20 mouse cellular contexts compared by ENCODE assay signal in genomic region chr16:38017958-38018376, GRCm38 (mm10).
A peak's percentile ranks its signal among the peaks of the same experiment; 100 is the strongest.
DNase-seq lines count a peak whose midpoint lies in the region; ATAC-seq and TF ChIP-seq lines count a peak whose summit lies in the region.
"Had no signal": no experiment of that assay in that cellular context is flagged by ENCODE, and none has a peak within 500 bp of the region (broad histone marks: within the 10 kb centered on the region; RNA-seq: fewer than 3 reads in every experiment).

No protein-coding gene starts in this region.

- ATAC-seq in activated CD4-positive, CD25-positive, alpha-beta regulatory T cell, adult 4 months: no peak
- ATAC-seq: inflammation-experienced regulatory T-cells, adult 6 months had no signal

- TF ChIP-seq CTCF in brain, embryonic 14.5 days (IDR thresholded peaks at IDR 0.05; ENCODE audit: borderline replicate concordance, extremely low read depth, insufficient read depth, insufficient read length): no peak

- H3K4me1 ChIP-seq in heart, embryonic 10.5 days: 0 out of 2 replicates have a peak, but pooled peaks cover 1% of the 10 kb centered on the region
- H3K4me1 ChIP-seq: embryonic facial prominence, embryonic 12.5 days; neural tube, embryonic 12.5 days had no signal

- intact Hi-C loops in heart, postnatal 14 days (cut with DNase I): no loop called here

- H3K27me3 ChIP-seq in heart, embryonic 10.5 days (ENCODE audit: insufficient read depth, poor library complexity, severe bottlenecking): no peaks in the 10 kb centered on the region
- H3K27me3 ChIP-seq: embryonic facial prominence, embryonic 12.5 days; lung, embryonic 15.5 days; neural tube, embryonic 12.5 days had no signal

- peak; percentile 65 for DNase-seq in heart, embryonic 10.5 days (ENCODE audit: low spot score)
- DNase-seq in heart, postnatal 14 days: no peak
- DNase-seq in 3134 (ENCODE audit: extremely low read depth, insufficient read length, low spot score): peak; percentile 23
- DNase-seq in brain, embryonic 14.5 days (ENCODE audit: low read depth): peak; percentile 19
- DNase-seq in mesoderm, embryonic 11.5 days (ENCODE audit: low read depth, low spot score): peak; percentile 12
- no peak for DNase-seq in cerebellum, adult 11-12 months
- no peak for DNase-seq in heart, postnatal 4 days
- DNase-seq: B cell, adult 2 months; cerebellum, postnatal 14 days; gastrocnemius, postnatal 36 days; heart, postnatal 36 days; liver; right cerebral cortex, postnatal 4 days; thymus, postnatal 14 days had no signal

- no peak for TF ChIP-seq POLR2A in brain, embryonic 14.5 days (IDR thresholded peaks at IDR 0.05; ENCODE audit: borderline replicate concordance, extremely low read depth, insufficient read depth, insufficient read length, poor library complexity, severe bottlenecking)

- H3K9me3 ChIP-seq in heart, embryonic 10.5 days: no peaks in the 10 kb centered on the region
- H3K9me3 ChIP-seq: embryonic facial prominence, embryonic 12.5 days; forebrain, embryonic 10.5 days; lung, embryonic 15.5 days; neural tube, embryonic 12.5 days had no signal

- no peaks in the 10 kb centered on the region for H3K36me3 ChIP-seq in heart, embryonic 10.5 days
- H3K36me3 ChIP-seq: embryonic facial prominence, embryonic 12.5 days; forebrain, embryonic 10.5 days; lung, embryonic 15.5 days; neural tube, embryonic 12.5 days had no signal

- H3K27ac ChIP-seq in heart, embryonic 10.5 days: no peak overlapping the region
- H3K27ac ChIP-seq: embryonic facial prominence, embryonic 12.5 days; forebrain, embryonic 10.5 days; lung, embryonic 15.5 days; neural tube, embryonic 12.5 days had no signal

- WGBS in heart, embryonic 10.5 days: 45% methylated on average over 4 of the region's 4 CpGs

- no peak overlapping the region for H3K4me3 ChIP-seq in heart, embryonic 10.5 days
- H3K4me3 ChIP-seq: embryonic facial prominence, embryonic 12.5 days; forebrain, embryonic 10.5 days; lung, embryonic 15.5 days; neural tube, embryonic 12.5 days had no signal

Comparison
In these comparisons a context has a peak if more than half of its experiments do, and no peak if none do; other contexts are left out.
1. DNase-seq: peak in heart, embryonic 10.5 days (single experiment), 3134 (single experiment), brain, embryonic 14.5 days (single experiment) and mesoderm, embryonic 11.5 days (single experiment); none in heart, postnatal 14 days (0 of 2), cerebellum, adult 11-12 months (single experiment) and heart, postnatal 4 days (single experiment).